Mouse (Mus musculus): ENCODE data around the gene Rnase11.

DNA sequence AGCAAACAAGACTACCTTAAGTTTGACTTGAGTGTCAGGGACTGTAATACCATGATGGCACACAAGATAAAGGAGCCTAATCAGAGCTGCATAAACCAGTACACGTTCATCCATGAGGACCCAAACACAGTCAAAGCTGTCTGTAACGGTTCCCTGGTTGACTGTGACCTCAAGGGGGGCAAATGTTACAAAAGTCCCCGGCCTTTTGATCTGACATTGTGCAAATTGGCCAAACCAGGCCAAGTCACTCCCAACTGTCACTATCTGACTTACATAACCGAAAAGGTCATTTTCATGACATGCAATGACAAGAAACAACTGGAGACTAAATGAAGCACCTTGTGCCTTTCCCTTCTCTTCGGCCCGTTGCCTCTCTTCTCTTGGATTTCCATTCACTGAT, 40.4 kb downstream of the Rnase11 start:
- TF ChIP-seq MAX (IDR thresholded peaks at IDR 0.05; ENCODE audit: low read length) (no peak), CTCF (IDR thresholded peaks at IDR 0.05 in 2 of 3, conservative IDR thresholded peaks at IDR 0.05 in 1 of 3; ENCODE audit: control insufficient read depth in 1 of 3, insufficient read depth in 1 of 3, low read depth in 2 of 3, low read length in 3 of 3, poor library complexity in 1 of 3, severe bottlenecking in 1 of 3) (no peak), SIN3A (IDR thresholded peaks at IDR 0.05; ENCODE audit: low read length) (no peak), ZNF384 (IDR thresholded peaks at IDR 0.05; ENCODE audit: low read depth, low read length) (no peak), EP300 (IDR thresholded peaks at IDR 0.05; ENCODE audit: low read depth in 1 of 2, low read length in 2 of 2) (no peak), CHD2 (IDR thresholded peaks at IDR 0.05; ENCODE audit: low read length) (no peak), POLR2A (IDR thresholded peaks at IDR 0.05; ENCODE audit: control insufficient read depth in 1 of 2, insufficient read depth in 1 of 2, low read depth in 1 of 2, low read length in 2 of 2, poor library complexity in 1 of 2) (no peak)

Measured in MEL (cell line).